ENCODE assay signal across 9 mouse cellular contexts in genomic region chr17:5493809-5494208, GRCm38 (mm10). TPM values are rescaled to one million over a fixed set of nuclear protein-coding genes. Genes with fewer than 3 reads are reported as not detected.
DNase-seq lines count a peak whose midpoint lies in the region; ATAC-seq and TF ChIP-seq lines count a peak whose summit lies in the region.
"Had no signal": no experiment of that assay in that cellular context is flagged by ENCODE, and none has a peak within 500 bp of the region (broad histone marks: within the 10 kb centered on the region; RNA-seq: fewer than 3 reads in every experiment).

No protein-coding gene starts in this region.

- peaks cover 3% of the 10 kb centered on the region for H3K4me1 ChIP-seq in heart, adult 2 months (ENCODE audit: control insufficient read depth, insufficient read depth, low read length)
- H3K4me1 ChIP-seq in embryonic facial prominence, embryonic 14.5 days (ENCODE audit: control insufficient read depth, insufficient read depth, low read length), result peaks cover 9% of the 10 kb centered on the region
- H3K4me1 ChIP-seq in intestine, embryonic 14.5 days (replicated peaks; ENCODE audit: control insufficient read depth, insufficient read depth, low read length), result peaks cover 9% of the 10 kb centered on the region
- peaks cover 14% of the 10 kb centered on the region for H3K4me1 ChIP-seq in liver, postnatal 0 days (ENCODE audit: insufficient read depth)
- H3K4me1 ChIP-seq in stomach, embryonic 15.5 days, result peaks cover 9% of the 10 kb centered on the region

- WGBS in heart, adult 2 months, result 33% methylated on average over 4 of the region's 4 CpGs
- WGBS in embryonic facial prominence, embryonic 14.5 days, result 19% methylated on average over 4 of the region's 4 CpGs
- whole genome bisulfite sequencing in intestine, embryonic 14.5 days, result 17% methylated on average over 4 of the region's 4 CpGs
- WGBS in liver, postnatal 0 days (ENCODE audit: insufficient replicate concordance), result 13% methylated on average over 4 of the region's 4 CpGs
- 23% methylated on average over 4 of the region's 4 CpGs for WGBS in stomach, embryonic 15.5 days

- peak; percentile 28 to 29 for DNase-seq in heart, adult 2 months
- no peak for DNase-seq in heart, postnatal 4 days
- DNase-seq in embryonic facial prominence, embryonic 14.5 days (ENCODE audit: low spot score), result no peak
- DNase-seq in intestine, embryonic 14.5 days (ENCODE audit: low spot score), result no peak
- peak; percentile 45 for DNase-seq in liver, postnatal 0 days
- DNase-seq in yolk sac, embryonic 10.5 days (ENCODE audit: low spot score), result no peak
- DNase-seq in adrenal gland, adult 8-10 months, result no peak

- H3K4me3 ChIP-seq in heart, adult 2 months, result peak overlapping the region; percentile 81
- peak overlapping the region; percentile 74 for H3K4me3 ChIP-seq in embryonic facial prominence, embryonic 14.5 days (ENCODE audit: low read depth, low read length)
- peak overlapping the region; percentile 74 for H3K4me3 ChIP-seq in intestine, embryonic 14.5 days (ENCODE audit: low read depth, low read length)
- peak overlapping the region; percentile 72 for H3K4me3 ChIP-seq in liver, postnatal 0 days (ENCODE audit: low read depth, low read length)
- H3K4me3 ChIP-seq in stomach, embryonic 15.5 days (replicated peaks), result peak overlapping the region; percentile 81

- no peak for TF ChIP-seq CTCF in heart, adult 2 months (IDR thresholded peaks at IDR 0.05)
- no peak for TF ChIP-seq CTCF in liver, postnatal 0 days (IDR thresholded peaks at IDR 0.05; ENCODE audit: low read depth)

- H3K27me3 ChIP-seq in heart, adult 2 months (ENCODE audit: control insufficient read depth, insufficient read depth, low read length), result no peaks in the 10 kb centered on the region
- H3K27me3 ChIP-seq in embryonic facial prominence, embryonic 14.5 days (replicated peaks; ENCODE audit: control insufficient read depth, insufficient read depth, low read length), result peaks cover 10% of the 10 kb centered on the region; the same call in 1 of the 2 replicates
- H3K27me3 ChIP-seq in intestine, embryonic 14.5 days (replicated peaks; ENCODE audit: control insufficient read depth, insufficient read depth, low read length), result peaks cover 23% of the 10 kb centered on the region
- no peaks in the 10 kb centered on the region for H3K27me3 ChIP-seq in liver, postnatal 0 days (ENCODE audit: insufficient read depth, low read length)
- H3K27me3 ChIP-seq in stomach, embryonic 15.5 days (replicated peaks), result peaks cover 7% of the 10 kb centered on the region; the same call in 1 of the 2 replicates
- H3K27me3 ChIP-seq: Patski had no signal

- TF ChIP-seq POLR2A in heart, adult 2 months (IDR thresholded peaks at IDR 0.05; ENCODE audit: insufficient read depth, low read depth, low read length), result no peak

- TF ChIP-seq EP300 in heart, adult 2 months (IDR thresholded peaks at IDR 0.05; ENCODE audit: insufficient read depth, low read depth, low read length), result no peak
- TF ChIP-seq EP300 in liver, postnatal 0 days (IDR thresholded peaks at IDR 0.05; ENCODE audit: low read depth), result no peak

- peak overlapping the region; percentile 84 for H3K9ac ChIP-seq in heart, adult 2 months (ENCODE audit: low read depth, low read length)
- H3K9ac ChIP-seq in embryonic facial prominence, embryonic 14.5 days (ENCODE audit: low read depth, low read length), result peak overlapping the region; percentile 76
- peak overlapping the region; percentile 46; the same call in 1 of the 2 replicates for H3K9ac ChIP-seq in intestine, embryonic 14.5 days (ENCODE audit: low read length)
- peak overlapping the region; percentile 90 for H3K9ac ChIP-seq in liver, postnatal 0 days (replicated peaks)
- H3K9ac ChIP-seq in stomach, embryonic 15.5 days, result no peak overlapping the region

- H3K79me2 ChIP-seq in heart, adult 2 months (replicated peaks; ENCODE audit: control insufficient read depth, insufficient read depth, low read length), result 0 out of 2 replicates have a peak, but pooled peaks cover 2% of the 10 kb centered on the region

- H3K27ac ChIP-seq in heart, adult 2 months, result peak overlapping the region; percentile 93
- H3K27ac ChIP-seq in embryonic facial prominence, embryonic 14.5 days (replicated peaks; ENCODE audit: low read depth, low read length), result no peak overlapping the region
- H3K27ac ChIP-seq in intestine, embryonic 14.5 days (ENCODE audit: low read depth), result no peak overlapping the region
- peak overlapping the region; percentile 90; the same call in 1 of the 2 replicates for H3K27ac ChIP-seq in liver, postnatal 0 days (ENCODE audit: low read depth)
- no peak overlapping the region for H3K27ac ChIP-seq in stomach, embryonic 15.5 days

- ATAC-seq in embryonic facial prominence, embryonic 14.5 days (ENCODE audit: low read depth), result no peak
- no peak for ATAC-seq in intestine, embryonic 14.5 days (replicated peaks; ENCODE audit: low FRiP score, low TSS enrichment, low read depth)
- ATAC-seq in liver, postnatal 0 days, result no peak
- no peak for ATAC-seq in stomach, embryonic 15.5 days (ENCODE audit: insufficient read depth, low FRiP score, low read depth)
- ATAC-seq: Patski had no signal

- peak overlapping the region; percentile 98 for H3K4me2 ChIP-seq in embryonic facial prominence, embryonic 14.5 days (ENCODE audit: low read depth, low read length)
- peak overlapping the region; percentile 99 for H3K4me2 ChIP-seq in intestine, embryonic 14.5 days (ENCODE audit: low read length)
- peak overlapping the region; percentile 98 for H3K4me2 ChIP-seq in liver, postnatal 0 days (ENCODE audit: low read depth, low read length)
- peak overlapping the region; percentile 100 for H3K4me2 ChIP-seq in stomach, embryonic 15.5 days

- H3K36me3 ChIP-seq in heart, adult 2 months (ENCODE audit: control insufficient read depth, insufficient read depth, low read length), result no peaks in the 10 kb centered on the region; the same call in 1 of the 2 replicates
- H3K36me3 ChIP-seq in embryonic facial prominence, embryonic 14.5 days (ENCODE audit: control insufficient read depth, insufficient read depth, low read length), result no peaks in the 10 kb centered on the region
- H3K36me3 ChIP-seq in intestine, embryonic 14.5 days (ENCODE audit: control insufficient read depth, insufficient read depth, low read length), result no peaks in the 10 kb centered on the region
- peaks cover 3% of the 10 kb centered on the region; the same call in 1 of the 2 replicates for H3K36me3 ChIP-seq in liver, postnatal 0 days (replicated peaks; ENCODE audit: insufficient read depth, low read length)
- H3K36me3 ChIP-seq in stomach, embryonic 15.5 days, result no peaks in the 10 kb centered on the region

- intact Hi-C loops in heart, adult 2 months (cut with DNase I), result loop anchor here (5.0 kb wide), 2 partner anchors 123 to 348 kb away; partner anchors contain the start of gene Snx9

- no peaks in the 10 kb centered on the region for H3K9me3 ChIP-seq in embryonic facial prominence, embryonic 14.5 days (ENCODE audit: control insufficient read depth, low read length)
- no peaks in the 10 kb centered on the region for H3K9me3 ChIP-seq in intestine, embryonic 14.5 days (ENCODE audit: control insufficient read depth, low read length)
- H3K9me3 ChIP-seq in liver, postnatal 0 days (ENCODE audit: low read length), result no peaks in the 10 kb centered on the region
- H3K9me3 ChIP-seq in stomach, embryonic 15.5 days, result no peaks in the 10 kb centered on the region

RNA-seq across cellular contexts. Expression of gene Zdhhc14, which starts 1.5 kb away (rescaled TPM):
- 1 to 10 TPM; 4.4 to 5.4 TPM for total RNA-seq in heart, adult 2 months (2021)
- polyA plus RNA-seq in heart, adult 2 months (2012; rRNA removed), result 1.5 and 1.9 TPM in 2 replicates
- 1 to 10 TPM; 3.5 to 3.7 TPM for total RNA-seq in heart, postnatal 4 days (2021)
- polyA plus RNA-seq in embryonic facial prominence, embryonic 14.5 days (2014; fragmentation: Nextera tagmentation; extraction: Ambion mirVana), result 4.3 and 4.6 TPM in 2 replicates
- 2.1 and 2.6 TPM in 2 replicates for polyA plus RNA-seq in intestine, embryonic 14.5 days (2014; fragmentation: Nextera tagmentation; extraction: Ambion mirVana)
- polyA plus RNA-seq in liver, postnatal 0 days (2015; fragmentation: Nextera tagmentation; extraction: Ambion mirVana), result 2.4 and 2.7 TPM in 2 replicates
- polyA plus RNA-seq in stomach, embryonic 15.5 days (2015; fragmentation: Nextera tagmentation; extraction: Ambion mirVana), result 3.5 and 4.2 TPM in 2 replicates
- 1 to 10 TPM; 3.9 to 7.1 (median 5.9) TPM for total RNA-seq in adrenal gland, adult 8-10 months (2022)

RNA-seq across cellular contexts. Expression of gene Tmem242, which starts 53.8 kb away (rescaled TPM):
- total RNA-seq in heart, adult 2 months (2021), result 100 to 1,000 TPM; 146 to 155 TPM
- polyA plus RNA-seq in heart, adult 2 months (2012; rRNA removed), result 17.6 and 32.1 TPM in 2 replicates
- 100 to 1,000 TPM; 128 to 131 TPM for total RNA-seq in heart, postnatal 4 days (2021)
- polyA plus RNA-seq in embryonic facial prominence, embryonic 14.5 days (2014; fragmentation: Nextera tagmentation; extraction: Ambion mirVana), result 116 and 122 TPM in 2 replicates
- polyA plus RNA-seq in intestine, embryonic 14.5 days (2014; fragmentation: Nextera tagmentation; extraction: Ambion mirVana), result 124 and 135 TPM in 2 replicates
- polyA plus RNA-seq in liver, postnatal 0 days (2015; fragmentation: Nextera tagmentation; extraction: Ambion mirVana), result 45.5 and 45.6 TPM in 2 replicates
- polyA plus RNA-seq in stomach, embryonic 15.5 days (2015; fragmentation: Nextera tagmentation; extraction: Ambion mirVana), result 104 and 126 TPM in 2 replicates
- 100 to 1,000 TPM; 118 to 126 (median 122) TPM for total RNA-seq in adrenal gland, adult 8-10 months (2022)

Comparison
In these comparisons a context has a peak if more than half of its experiments do, and no peak if none do; other contexts are left out.
1. DNase-seq: peak in heart, adult 2 months (2 of 2) and liver, postnatal 0 days (single experiment); none in heart, postnatal 4 days (single experiment), embryonic facial prominence, embryonic 14.5 days (single experiment), intestine, embryonic 14.5 days (single experiment), yolk sac, embryonic 10.5 days (single experiment) and adrenal gland, adult 8-10 months (single experiment).
2. H3K27ac ChIP-seq: peak in heart, adult 2 months (single experiment) and liver, postnatal 0 days (single experiment); none in embryonic facial prominence, embryonic 14.5 days (single experiment), intestine, embryonic 14.5 days (single experiment) and stomach, embryonic 15.5 days (single experiment).
3. Peak in every context shown above with its lines, with median percentiles within 50 percentile points of each other: H3K4me3 ChIP-seq and H3K4me2 ChIP-seq.